Mouse (Mus musculus) heart, embryonic 16.5 days (tissue): ENCODE results near the gene Gm9972. TPM values are rescaled to one million over a fixed set of nuclear protein-coding genes. Genes with fewer than 3 reads are reported as not detected.
A peak's percentile ranks its signal among the peaks of the same experiment; 100 is the strongest.

Source experiments
- ATAC-seq: fragments of 200-750 bp; cut with Nextera tagmentation; replicated peaks from 2 replicates; pipeline ENCODE4 v1.8.0; 2017; ENCODE audit warnings: moderate number of reproducible peaks; ENCODE audit not compliant: insufficient read depth, low FRiP score; ENCODE audit errors: extremely low read depth
- H3K27ac ChIP-seq: fragments of 300-500 bp; sonication (generic); 2 replicates; pipeline ENCODE4 v1.5.1; 2014; ENCODE audit warnings: mild to moderate bottlenecking, low read length, control low read depth, moderate library complexity
- H3K27me3 ChIP-seq: fragments of 300-500 bp; sonication (generic); 2 replicates; pipeline ENCODE4 v1.6.1; 2014; ENCODE audit warnings: low read length, mixed read lengths; ENCODE audit not compliant: control insufficient read depth, insufficient read depth
- H3K36me3 ChIP-seq: fragments of 300-500 bp; sonication (generic); 2 replicates; pipeline ENCODE4 v1.6.1; 2014; ENCODE audit not compliant: control insufficient read depth, insufficient read depth
- H3K4me1 ChIP-seq: fragments of 300-500 bp; sonication (generic); 2 replicates; pipeline ENCODE4 v1.6.1; 2014; ENCODE audit warnings: low read length, mixed read lengths; ENCODE audit not compliant: control insufficient read depth, insufficient read depth
- H3K4me2 ChIP-seq: fragments of 300-500 bp; sonication (generic); 2 replicates; pipeline ENCODE4 v1.6.1; 2014; ENCODE audit warnings: low read depth, mild to moderate bottlenecking, control low read depth, low read length
- H3K4me3 ChIP-seq: fragments of 300-500 bp; sonication (generic); 2 replicates; pipeline ENCODE4 v1.5.1; 2014; ENCODE audit warnings: mild to moderate bottlenecking, control low read depth, low read length
- H3K9ac ChIP-seq: fragments of 300-500 bp; sonication (generic); 2 replicates; pipeline ENCODE4 v1.6.1; 2014; ENCODE audit warnings: low read length, control low read depth
- H3K9me3 ChIP-seq: fragments of 300-500 bp; sonication (generic); replicated peaks from 2 replicates; pipeline ENCODE4 v1.6.1; 2016; ENCODE audit warnings: low read length; ENCODE audit not compliant: control insufficient read depth
- WGBS: fragments of 180-500 bp; shearing (Covaris S2); extraction: QIAGEN DNeasy Blood & Tissue Kit; methylation state at CpG from one replicate; pipeline ENCODE4 v1.1.7; 2014; 5-methylcytosine and 5-hydroxymethylcytosine counted together
- polyA plus RNA-seq: library from polyadenylated mRNA; unstranded; fragments of >200 nt; fragmentation: Nextera tagmentation; extraction: Ambion mirVana; gene quantifications from 2 replicates; pipeline ENCODE4 v1.2.1, GENCODE M21; 2015

Gene Gm9972
- not detected in 2 replicates for polyA plus RNA-seq

DNA sequence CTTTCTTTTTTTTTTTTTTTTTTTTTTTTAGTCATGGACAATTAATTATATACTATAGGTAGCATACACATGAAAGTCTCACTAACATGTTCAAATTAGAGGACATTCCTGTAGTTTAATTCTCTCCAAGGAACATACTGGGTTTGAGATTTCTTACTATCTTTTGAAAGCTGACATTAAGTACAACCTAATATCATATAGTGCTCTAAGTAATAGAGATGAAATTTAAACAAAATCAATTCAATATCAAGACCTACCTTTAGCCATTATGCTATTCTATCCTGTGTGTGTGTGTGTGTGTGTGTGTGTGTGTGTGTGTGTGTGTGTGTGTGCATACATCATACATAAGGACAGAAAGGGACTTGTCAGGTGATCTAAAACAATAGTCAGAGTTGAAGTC lies at the start of gene Gm9972:
Gm9972 (plus strand) TSS at position 301 of the 400 bp plus-strand sequence.
- Histone ChIP-seq H3K4me2 (no peak within 1 kb of the TSS), H3K27me3 (no peaks in the 10 kb centered on the region), H3K36me3 (no peaks in the 10 kb centered on the region), H3K9me3 (no peaks in the 10 kb centered on the region), H3K27ac (no peak within 1 kb of the TSS), H3K4me3 (no peak within 1 kb of the TSS), H3K4me1 (no peaks in the 10 kb centered on the region), H3K9ac (no peak within 1 kb of the TSS)
- ATAC-seq = no peak

DNA sequence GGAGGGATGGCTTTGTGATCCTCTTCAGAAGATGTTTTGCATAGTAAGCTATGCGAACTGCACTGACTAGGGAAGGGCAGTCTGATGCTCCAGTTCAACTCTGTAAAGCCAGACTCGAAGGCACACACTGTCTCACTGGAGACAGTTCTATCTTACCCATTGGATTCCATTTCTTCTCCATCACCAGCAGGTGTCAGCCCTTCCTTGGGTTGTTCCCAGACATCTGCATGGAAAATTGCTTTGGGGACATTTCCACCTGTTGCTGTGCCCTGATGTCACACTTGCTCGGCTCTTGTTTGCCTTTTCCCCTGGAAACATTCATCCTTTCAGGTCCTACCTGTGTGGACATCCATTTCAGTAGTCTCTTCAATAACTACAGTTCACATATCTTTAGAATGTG lies 36.4 kb upstream of the Gm9972 start:
- H3K4me1 ChIP-seq = no peaks in the 10 kb centered on the region
- ATAC-seq = no peak
- 34% methylated on average over 3 of the region's 3 CpGs for WGBS

DNA sequence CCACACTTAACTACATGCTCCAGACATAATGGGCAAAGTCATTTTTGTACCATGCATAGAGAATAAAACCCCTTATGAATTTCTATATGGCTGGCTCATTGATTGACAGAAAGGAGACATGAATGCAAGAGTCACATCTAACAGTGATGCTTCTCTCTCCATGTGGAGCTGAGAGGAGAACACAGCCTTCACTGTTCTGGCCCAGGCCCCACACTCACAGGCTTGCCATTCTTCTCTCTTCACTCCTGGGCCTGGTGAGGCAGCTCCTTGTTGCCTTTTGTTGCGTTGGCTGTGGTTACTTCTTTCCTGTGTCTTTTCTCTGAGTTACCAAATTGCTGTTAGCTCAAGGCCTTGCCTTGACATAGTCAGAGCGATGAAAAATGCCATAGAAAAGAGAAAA lies 23.6 kb upstream of the Gm9972 start:
- no peak for ATAC-seq
- Histone ChIP-seq H3K4me2 (no peak overlapping the region), H3K4me1 (no peaks in the 10 kb centered on the region), H3K9me3 (no peaks in the 10 kb centered on the region), H3K27me3 (no peaks in the 10 kb centered on the region), H3K9ac (no peak overlapping the region), H3K27ac (no peak overlapping the region), H3K4me3 (no peak overlapping the region), H3K36me3 (no peaks in the 10 kb centered on the region)
- 74% methylated on average over 2 of the region's 2 CpGs for WGBS

More for the DNA sequence above, 36.4 kb upstream of the Gm9972 start:
- H3K9ac ChIP-seq = no peak overlapping the region
- no peak overlapping the region for H3K4me3 ChIP-seq
- no peaks in the 10 kb centered on the region for H3K27me3 ChIP-seq
- H3K36me3 ChIP-seq = no peaks in the 10 kb centered on the region
- no peak overlapping the region for H3K27ac ChIP-seq
- no peak overlapping the region for H3K4me2 ChIP-seq
- H3K9me3 ChIP-seq = no peaks in the 10 kb centered on the region

DNA sequence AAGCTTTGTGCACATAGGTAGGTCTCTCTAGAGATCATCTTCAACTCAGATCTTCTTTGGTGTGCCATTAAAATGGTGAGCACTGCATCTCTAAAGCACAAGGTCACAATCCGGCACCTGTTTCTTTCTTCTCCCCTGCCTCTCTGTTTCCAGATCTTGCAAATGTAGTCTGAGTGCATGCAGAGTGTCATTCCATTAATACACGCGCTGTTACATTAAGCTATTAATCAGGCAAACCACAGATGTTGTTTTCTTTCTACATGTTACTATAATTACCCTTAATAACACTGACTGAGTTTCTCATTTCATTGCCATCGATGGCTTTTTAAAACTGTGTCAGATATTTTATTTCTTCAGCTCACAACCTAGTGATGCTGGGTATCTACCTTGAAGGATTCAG lies 22.6 kb upstream of the Gm9972 start:
- Histone ChIP-seq H3K27me3 (no peaks in the 10 kb centered on the region), H3K9ac (no peak overlapping the region), H3K4me2 (no peak overlapping the region), H3K9me3 (no peaks in the 10 kb centered on the region), H3K4me3 (no peak overlapping the region), H3K36me3 (no peaks in the 10 kb centered on the region), H3K27ac (no peak overlapping the region), H3K4me1 (no peaks in the 10 kb centered on the region)
- WGBS = 84% methylated on average over 4 of the region's 4 CpGs
- no peak for ATAC-seq

DNA sequence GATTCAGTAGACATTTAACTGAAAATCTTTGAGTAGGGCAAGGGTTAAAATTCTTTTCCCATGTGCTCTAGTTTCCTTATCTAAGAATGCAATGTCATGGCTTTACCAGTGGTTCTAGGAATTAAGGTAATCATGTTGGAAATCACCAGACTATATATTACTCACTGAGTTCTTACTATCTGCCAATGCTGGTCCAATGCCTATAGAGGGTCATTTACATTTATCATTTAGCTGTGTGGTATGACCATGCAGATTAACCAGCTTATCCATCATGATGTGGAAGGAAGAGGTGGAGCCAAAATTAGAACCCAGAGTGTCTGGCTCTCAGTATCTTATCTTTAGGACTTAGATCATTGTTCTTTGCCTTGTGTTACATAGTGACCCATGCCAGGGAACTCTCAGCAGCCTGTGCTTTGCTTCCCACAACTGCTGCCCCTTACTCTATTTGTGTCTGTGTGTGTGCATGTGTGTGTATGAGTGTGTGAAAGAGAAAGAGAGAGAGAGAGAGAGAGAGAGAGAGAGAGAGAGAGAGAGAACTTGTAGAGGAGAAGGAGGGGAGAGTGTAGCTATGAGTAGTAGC lies 12.3 kb upstream of the Gm9972 start:
- Histone ChIP-seq H3K4me3 (no peak overlapping the region), H3K4me2 (no peak overlapping the region), H3K27me3 (no peaks in the 10 kb centered on the region), H3K4me1 (0 out of 2 replicates have a peak, but pooled peaks cover 4% of the 10 kb centered on the region), H3K9ac (no peak overlapping the region), H3K27ac (no peak overlapping the region), H3K36me3 (no peaks in the 10 kb centered on the region), H3K9me3 (no peaks in the 10 kb centered on the region)
- peak; percentile 41; the same call in 1 of the 2 replicates for ATAC-seq

DNA sequence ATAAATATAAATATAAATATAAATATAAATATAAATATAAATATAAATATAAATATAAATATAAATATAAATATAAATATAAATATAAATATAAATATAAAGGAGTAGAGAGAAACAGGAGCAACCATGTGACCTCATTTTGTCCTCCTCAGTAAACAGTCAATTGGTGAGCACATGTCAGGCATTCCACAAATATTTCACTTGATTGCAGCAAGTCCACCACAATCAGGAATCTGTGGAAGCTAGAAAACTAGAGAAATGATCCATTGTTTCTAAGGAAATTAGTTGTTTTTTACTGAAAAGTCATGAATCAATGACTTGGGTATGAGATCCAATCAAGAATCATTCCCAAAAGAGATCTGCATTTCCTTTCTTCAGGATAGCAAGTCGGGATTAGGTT lies 5.7 kb upstream of the Gm9972 start:
- Histone ChIP-seq H3K4me2 (no peak overlapping the region), H3K4me1 (no peaks in the 10 kb centered on the region), H3K9me3 (no peaks in the 10 kb centered on the region), H3K4me3 (no peak overlapping the region), H3K27ac (no peak overlapping the region), H3K27me3 (no peaks in the 10 kb centered on the region), H3K9ac (no peak overlapping the region), H3K36me3 (no peaks in the 10 kb centered on the region)
- ATAC-seq = no peak
- 69% methylated on average over 1 of the region's 1 CpGs for WGBS

DNA sequence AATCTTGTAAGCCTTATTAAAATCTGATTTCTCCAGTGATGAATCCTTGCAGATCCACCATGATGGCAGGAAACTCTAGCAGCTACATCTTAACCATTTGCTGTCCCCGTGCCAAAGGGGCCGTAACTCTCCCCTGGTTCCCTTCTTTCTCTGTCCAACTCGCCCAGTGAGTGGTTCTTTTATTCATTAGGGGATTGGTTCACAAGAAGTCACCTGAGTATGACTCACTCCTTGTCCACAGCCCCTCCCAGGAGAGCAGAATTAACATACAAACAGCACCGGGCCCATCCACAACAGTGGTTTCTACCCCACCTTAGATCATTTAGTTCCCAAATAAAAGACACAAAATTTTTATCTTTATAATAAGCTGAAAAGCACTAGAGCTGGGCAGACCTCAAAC lies 3.4 kb upstream of the Gm9972 start:
- H3K4me3 ChIP-seq = no peak overlapping the region
- no peaks in the 10 kb centered on the region for H3K4me1 ChIP-seq
- no peak for ATAC-seq
- WGBS = 82% methylated on average over 4 of the region's 4 CpGs
- no peak overlapping the region for H3K4me2 ChIP-seq
- no peak overlapping the region for H3K27ac ChIP-seq
- no peaks in the 10 kb centered on the region for H3K27me3 ChIP-seq
- no peaks in the 10 kb centered on the region for H3K9me3 ChIP-seq
- no peak overlapping the region for H3K9ac ChIP-seq
- no peaks in the 10 kb centered on the region for H3K36me3 ChIP-seq

DNA sequence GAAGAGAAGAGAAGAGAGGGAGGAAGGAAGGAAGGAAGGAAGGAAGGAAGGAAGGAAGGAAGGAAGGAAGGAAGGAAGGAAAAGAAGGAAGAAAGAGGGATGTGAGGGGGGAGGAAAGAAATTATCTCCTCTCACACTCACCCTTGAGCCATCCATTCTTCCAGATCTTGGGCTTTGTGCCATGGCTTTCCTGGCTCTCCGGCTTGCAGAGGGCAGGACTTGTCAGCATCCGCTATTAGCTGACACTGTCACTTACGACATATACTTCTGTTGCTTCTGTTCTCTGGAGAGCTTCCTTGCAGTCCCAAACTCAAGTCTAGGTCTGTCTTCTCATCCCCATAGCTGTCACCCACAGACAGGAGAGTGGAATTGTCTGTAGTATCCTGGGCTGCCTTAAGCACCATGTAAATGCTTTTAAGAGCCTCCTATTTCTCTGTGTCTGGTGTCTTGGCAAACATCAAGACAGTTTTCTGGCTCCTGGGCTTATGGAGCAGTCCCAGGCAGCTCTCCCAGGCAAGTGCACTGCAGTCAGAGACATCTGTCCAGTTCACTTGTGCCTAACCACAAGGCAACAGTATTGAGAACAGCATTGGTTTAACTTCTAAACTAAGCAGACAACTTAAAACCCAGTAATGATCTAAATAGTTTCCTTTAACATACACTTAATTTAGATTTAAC lies 10.5 kb downstream of the Gm9972 start:
- Histone ChIP-seq H3K27ac (no peak overlapping the region), H3K4me2 (no peak overlapping the region), H3K27me3 (no peaks in the 10 kb centered on the region), H3K4me1 (no peaks in the 10 kb centered on the region), H3K36me3 (no peaks in the 10 kb centered on the region), H3K4me3 (no peak overlapping the region), H3K9me3 (no peaks in the 10 kb centered on the region), H3K9ac (no peak overlapping the region)
- 69% methylated on average over 3 of the region's 3 CpGs for WGBS
- no peak for ATAC-seq

DNA sequence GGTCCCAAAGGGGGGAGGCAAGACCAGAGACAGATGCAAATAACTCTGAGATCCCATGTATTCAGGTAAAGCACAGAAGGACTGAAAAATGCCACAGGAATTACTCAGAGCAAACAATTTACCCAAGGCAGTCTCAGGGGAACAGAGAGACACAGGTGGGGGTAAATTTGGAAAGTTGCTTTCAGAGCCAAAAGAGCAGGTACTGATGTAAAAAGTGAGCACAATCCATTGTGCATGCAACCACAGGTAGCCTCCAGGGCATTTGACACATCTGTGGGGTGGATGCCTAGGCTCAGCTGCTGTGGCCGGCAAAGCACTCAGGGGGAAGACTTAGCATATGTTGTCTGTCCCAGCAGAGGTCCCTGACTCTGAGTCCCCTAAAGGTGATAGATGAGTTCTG lies 13.8 kb downstream of the Gm9972 start:
- H3K4me2 ChIP-seq = no peak overlapping the region
- no peaks in the 10 kb centered on the region for H3K36me3 ChIP-seq
- no peak for ATAC-seq
- H3K27me3 ChIP-seq = no peaks in the 10 kb centered on the region
- WGBS = 35% methylated on average over 1 of the region's 1 CpGs
- H3K4me3 ChIP-seq = no peak overlapping the region
- no peak overlapping the region for H3K27ac ChIP-seq
- no peaks in the 10 kb centered on the region for H3K9me3 ChIP-seq
- no peaks in the 10 kb centered on the region for H3K4me1 ChIP-seq
- no peak overlapping the region for H3K9ac ChIP-seq
